Mouse (Mus musculus): Measurements from ENCODE around the gene Sh3gl1. TPM values are rescaled to one million over a fixed set of nuclear protein-coding genes. Genes with fewer than 3 reads are reported as not detected.

The Sh3gl1 gene
- total RNA-seq, 4 experiments from 2014 or later = 44.3 to 52.5 (median 49.9) TPM

DNA sequence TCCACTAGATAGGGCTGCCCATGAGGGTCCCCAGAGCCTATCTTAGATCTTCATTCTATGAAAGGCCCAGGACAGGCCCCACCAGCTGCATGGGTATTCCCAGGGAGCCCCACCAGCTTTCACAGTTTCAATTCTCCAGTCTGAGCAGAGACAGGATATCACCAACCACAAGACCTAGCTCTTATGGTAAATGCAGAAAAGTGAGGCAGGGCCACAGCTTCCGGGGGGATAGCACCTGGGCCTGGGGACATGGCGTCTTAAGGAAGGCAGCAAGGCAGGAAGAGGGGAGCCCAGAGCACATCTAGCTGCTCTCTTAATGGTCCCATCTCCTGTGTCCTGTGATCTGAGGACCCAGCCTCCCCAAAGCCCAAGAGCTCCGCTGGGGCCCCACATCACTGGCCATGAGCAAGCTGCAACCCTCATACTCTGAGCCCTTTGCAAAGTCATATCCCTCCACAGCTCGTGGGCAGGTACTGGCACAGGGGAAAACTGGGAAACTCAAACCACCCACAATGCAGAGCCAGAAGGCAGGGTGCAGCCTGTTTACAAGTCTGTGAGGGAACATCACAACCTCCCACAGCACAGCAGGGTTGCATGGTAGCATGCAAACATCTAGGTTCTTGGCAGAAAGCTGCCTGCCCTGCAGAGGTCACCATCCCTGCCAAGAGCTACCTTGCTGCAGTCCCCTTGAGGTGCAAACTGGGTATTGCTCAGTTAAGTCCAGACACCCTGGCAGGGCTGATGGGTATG lies 15.1 kb downstream of the Sh3gl1 start:
- DNase-seq = no peak

DNA sequence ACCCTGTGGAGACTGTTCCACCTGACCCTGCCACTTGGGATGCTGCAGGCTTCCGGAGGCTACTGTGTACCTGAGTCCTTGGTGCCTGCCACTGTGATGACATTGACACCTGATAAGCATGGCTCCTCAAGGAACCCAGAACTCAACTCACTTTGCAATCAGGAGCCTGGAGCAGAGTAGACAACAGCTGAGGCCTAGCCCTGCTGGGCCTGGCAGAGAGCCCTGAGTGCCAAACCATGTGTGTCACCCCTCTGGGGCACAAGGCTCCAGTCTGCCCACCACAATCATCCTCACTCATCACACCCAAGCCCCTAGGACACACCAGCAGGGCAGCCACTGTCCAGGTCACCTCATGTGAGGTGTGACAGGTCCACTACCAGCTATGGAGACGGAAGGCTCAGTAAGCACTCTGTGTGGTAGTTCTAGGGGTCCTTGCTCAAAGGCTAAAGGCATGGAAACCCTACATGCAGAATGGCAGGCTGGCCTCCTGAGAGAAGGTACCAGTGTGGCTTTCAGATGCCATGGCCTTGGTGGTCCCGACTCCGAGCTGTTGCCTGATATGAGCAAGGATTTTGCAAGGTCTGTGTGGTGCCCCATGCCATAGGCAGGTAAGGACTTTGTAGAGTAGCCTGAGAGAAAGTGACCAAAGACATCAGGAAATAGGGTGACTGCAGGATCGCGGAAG lies 15.9 kb downstream of the Sh3gl1 start:
- no peak for DNase-seq

DNA sequence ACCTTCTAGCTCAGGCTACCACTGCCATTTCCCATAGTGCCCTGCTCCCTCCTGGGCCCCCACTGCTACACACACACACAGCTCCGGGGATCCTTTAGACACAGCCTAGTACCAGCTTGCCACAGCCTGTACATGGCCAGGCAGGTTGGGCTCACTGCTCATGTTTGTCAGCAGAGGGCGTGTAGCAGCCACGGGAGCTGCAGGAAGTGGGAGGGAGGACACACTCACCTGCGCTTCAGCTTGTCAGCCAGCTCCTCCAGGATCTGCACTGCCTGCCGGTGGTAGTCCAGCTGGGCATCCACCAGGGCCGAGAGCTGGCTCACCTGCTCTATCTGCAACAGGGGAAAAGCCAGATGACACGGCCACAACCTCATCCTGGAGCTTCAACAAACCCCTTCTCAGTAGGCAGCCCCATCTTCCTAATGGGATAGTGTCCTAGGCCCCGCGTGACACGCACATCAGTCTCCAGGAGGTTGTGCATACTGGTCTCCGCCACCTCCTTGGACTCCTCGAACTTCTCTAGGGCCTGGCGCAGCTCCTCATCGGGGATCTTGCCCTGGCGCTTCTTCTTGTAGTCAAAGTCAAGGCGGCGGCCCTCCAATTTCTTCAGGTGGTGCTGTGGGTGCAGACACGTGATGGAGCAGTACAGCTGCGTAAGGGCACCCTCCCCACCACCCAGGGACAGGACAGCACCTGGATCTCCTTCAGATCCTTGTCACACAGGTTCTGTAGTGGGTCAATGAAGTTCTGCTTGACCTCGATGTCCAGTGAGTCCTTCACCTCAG lies 17.9 kb downstream of the Sh3gl1 start:
- peak; percentile 36 for DNase-seq

DNA sequence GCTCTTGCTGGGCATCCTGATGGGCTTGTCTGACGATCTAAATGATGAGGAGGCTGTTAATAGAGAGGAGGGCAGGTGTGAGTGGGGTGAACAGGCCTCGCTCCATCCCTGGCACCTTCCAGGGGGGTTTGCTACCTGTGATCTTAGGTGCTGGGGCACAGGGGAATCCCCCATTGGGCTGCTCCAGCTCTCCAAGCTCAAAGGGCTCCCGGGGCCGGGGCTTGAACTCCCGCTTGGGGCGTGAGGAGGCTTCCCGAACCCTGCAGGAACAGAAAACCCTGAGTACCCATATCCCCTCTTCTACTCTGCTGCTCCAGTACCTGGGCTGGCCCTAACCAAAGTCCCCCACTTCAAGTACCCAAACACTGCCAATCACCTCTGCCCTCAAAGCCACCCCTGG lies 18.6 kb downstream of the Sh3gl1 start:
- peak; percentile 17 for DNase-seq

DNA sequence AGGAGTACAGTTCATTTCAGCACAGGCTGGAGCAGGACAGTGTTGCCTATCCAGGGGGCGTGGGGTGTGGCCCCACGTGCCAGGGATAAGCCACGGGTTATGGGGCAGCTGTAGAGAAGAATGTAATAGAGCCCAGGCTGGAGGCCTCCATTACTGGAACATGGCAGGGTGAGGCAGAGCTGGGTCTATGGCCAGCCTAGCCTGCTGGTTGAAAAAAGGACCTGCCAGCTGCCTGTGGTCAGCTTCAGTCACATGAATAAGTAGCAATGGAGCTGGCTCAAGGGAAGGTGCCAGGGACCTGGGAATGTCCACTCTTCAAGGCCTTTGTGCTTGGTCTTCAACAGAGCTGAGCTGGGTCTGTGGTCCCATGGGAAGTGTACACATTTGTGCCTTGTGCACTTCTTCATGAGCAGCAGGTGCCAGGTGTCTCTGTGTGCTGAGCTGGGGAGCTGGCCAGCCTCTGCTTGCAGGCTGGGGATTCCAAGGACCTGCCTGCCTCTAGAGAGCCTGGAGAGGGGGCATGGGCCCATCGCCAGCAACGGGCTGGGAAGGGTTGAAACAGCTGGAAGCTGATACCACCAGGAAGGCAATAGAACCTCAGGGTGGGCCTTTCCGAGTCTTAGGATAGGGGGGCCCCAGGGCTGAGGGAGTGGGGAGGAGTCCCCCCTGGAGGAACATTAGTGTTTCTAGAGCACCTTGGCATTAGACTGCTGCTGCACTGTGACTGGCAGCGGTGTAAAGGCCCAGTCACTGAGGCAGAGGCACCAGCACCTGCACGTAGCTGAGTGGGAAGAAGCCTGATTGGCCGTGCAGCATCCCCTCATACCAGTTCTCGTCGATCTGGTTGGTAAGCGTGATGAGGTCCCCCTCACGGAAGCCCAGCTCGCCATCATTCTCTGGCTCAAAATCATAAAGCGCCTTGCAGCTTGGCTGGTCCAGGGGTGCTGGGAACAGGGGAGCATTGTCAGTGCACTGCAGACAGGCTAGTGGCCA lies 19.3 kb downstream of the Sh3gl1 start:
- peak; percentile 18 for DNase-seq

DNA sequence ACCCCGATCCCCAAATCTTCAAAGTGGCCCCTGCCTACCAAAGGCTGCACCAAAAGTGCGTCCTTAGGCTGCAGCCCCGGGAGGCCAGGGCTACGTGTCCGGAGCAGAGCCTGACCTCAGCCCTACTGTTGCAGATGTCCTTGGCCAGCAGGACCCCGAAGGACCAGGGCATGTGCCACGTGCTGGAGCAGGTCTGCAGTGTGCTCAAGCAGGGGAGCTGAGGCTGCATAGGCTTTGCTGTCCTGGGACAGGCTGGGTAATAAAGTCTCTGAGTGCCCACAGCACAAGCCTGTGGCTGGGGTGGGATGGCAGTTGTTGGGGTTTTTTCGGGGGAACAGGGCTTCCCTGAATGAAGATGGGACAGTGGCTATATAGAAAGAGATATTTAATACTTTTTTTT lies 20.1 kb downstream of the Sh3gl1 start:
- DNase-seq = peak; percentile 34

DNA sequence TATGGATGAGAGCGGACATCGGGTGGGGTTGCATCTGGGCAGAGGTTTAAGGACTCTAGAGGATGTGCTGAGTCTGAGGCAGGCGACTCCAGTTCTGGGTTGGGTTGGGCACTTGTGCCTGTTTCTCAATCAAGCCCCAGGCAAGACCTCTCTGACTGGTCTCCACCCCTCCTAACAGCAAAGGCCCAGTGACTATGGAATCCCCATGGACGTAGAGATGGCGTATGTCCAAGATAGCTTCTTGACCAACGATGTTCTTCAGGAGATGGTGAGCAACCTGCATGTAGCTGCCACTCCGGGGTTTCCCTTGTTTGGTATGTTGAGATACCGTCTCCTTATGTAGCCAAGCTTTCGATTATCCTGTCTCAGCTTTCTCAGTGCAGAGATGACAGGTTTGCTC lies 21.1 kb downstream of the Sh3gl1 start:
- peak; percentile 9 for DNase-seq

DNA sequence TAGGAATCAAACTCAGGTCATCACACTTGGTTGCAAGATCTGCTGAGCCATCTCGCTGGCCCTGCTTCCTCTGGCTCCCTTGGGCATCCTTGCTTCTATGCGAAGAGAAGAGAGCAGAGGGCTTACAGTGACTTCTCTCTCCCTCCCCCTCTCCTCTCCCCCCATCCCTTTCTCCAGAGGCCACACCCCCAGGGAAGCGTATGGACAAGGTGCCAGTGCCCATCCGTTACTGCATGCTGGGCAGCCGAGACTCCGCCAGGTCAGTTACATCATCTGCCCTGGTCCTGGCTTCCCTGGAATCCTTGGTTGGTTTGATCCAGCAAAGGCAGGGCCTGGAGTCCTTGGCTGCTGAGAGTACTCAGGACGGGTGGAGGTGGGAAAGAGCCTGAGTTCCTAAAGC lies 25.0 kb downstream of the Sh3gl1 start:
- no peak for DNase-seq

DNA sequence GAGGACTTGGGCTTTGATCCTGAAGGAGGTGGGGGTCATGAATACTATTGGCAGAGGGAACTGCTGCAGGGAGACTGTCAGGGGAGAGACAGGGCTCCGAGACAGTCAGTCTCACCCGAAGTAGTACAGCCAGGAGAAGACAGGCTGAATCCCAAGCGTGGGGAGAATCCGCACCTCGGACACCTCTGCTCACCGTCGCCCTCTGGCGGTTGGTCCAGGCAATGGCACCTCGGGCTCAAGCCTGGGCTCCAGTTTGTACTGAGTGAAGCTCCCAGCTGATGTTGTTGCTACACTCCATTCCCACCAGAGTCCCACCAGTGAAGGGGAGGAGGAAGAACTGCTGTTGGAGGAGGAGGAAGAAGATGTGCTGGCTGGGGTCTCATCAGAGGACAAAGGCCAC lies 25.8 kb downstream of the Sh3gl1 start:
- DNase-seq = peak; percentile 62

DNA sequence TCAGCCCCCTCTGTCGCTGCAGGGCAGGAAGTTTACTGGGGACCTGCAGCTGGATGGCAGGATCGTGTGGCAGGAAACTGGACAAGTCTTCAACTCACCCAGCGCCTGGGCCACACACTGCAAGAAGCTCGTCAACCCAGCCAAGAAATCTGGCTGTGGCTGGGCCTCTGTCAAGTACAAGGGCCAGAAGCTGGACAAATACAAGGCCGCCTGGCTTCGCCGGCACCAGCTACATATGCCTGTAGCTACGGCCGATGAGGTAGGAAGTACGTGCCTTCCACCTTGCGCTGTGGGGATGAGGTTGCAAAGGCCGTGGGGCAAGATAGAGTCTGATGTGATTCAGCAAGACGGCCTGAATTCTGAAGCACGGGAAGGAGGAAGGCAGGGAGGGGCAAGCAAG lies 26.2 kb downstream of the Sh3gl1 start:
- peak; percentile 15 for DNase-seq

DNA sequence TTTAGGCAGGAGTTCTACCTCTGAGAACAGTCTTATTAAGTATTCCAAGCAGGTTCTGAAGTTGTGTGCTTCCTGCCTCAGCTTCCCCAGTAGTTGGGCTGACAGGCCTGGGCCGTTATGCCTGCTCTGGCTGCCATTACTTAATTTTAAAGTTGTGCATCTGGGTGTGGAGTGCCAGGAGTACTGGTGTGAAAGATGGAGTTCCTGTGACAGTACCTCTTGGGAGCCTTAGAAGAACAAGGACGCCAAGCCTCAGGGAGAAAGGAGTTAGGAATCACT lies 26.5 kb downstream of the Sh3gl1 start:
- no peak for DNase-seq

DNA sequence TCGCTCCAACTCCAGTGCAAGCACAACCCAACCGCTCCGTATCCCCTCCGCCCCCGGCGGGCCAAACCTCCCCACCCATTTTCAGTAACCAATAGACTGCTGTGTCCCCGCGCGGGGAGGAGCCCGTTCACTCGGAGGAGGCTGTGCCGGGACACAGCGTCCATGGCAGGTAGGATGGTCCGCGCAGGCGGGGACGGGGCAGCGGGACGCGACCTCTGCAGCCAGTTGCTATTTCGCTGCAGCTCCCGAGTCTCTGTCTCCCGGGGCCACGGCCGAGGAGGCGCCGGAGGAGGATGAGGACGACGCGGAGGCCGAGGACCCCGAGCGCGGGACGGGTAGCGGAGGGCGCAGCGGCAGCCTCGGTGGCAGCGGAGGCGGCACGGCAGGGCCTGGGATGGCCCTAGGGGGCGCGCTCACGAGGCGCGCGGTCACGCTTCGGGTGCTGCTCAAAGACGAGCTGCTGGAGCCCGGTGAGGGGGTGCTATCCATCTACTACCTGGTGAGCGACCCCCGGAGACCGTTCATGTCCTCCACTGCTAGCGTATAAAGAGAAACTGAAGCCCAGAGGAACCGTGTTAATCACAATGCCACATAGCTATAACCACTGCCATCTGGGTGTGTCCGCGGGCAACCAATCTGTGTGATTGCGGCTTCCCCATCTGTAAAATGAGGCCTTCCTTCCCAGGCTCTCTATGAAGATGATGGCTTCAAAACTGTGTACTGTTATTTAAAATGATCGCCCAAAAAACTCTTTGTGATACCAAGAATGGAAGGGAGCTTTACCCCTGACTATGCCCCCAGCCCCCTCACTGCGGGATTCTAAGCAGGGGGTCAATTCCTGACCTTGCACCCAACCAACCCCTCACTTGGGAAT lies 27.1 kb downstream of the Sh3gl1 start:
- DNase-seq = peak; percentile 92

DNA sequence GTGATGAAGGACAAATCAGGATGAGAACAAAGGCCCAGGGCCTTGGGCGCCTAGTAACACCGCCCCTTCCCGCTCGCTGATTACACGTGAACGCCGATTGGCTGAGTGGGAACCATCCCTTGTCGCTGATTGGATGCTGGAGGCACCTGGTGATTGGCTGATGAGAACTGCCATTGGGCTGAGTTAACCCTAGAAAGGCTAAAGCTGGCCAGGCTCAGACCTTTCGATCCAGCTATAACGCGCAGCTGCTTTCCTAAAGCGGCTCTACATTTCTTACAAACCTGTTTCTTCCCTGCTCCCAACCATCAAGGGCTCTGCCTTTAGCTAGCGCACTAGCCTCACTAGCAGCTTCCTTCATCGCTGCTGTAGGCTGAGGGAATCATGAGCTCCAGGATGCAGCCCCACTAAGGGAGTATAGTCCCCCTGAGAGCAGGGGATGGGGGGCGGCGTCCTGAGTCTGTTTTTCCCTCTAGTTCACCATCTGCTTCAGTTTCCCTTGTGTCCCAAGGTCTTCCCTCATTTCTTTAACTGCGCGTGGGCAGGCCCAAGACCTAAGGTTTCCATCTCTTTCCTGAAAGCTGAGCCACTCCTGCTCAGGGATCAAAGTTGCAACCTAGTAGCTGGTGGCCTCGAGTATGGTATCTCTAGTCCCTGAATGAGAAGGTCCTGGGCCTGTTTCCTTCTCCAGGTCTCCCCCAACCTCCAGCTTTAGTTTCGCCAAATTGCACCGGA lies 27.9 kb downstream of the Sh3gl1 start:
- DNase-seq = peak; percentile 96

DNA sequence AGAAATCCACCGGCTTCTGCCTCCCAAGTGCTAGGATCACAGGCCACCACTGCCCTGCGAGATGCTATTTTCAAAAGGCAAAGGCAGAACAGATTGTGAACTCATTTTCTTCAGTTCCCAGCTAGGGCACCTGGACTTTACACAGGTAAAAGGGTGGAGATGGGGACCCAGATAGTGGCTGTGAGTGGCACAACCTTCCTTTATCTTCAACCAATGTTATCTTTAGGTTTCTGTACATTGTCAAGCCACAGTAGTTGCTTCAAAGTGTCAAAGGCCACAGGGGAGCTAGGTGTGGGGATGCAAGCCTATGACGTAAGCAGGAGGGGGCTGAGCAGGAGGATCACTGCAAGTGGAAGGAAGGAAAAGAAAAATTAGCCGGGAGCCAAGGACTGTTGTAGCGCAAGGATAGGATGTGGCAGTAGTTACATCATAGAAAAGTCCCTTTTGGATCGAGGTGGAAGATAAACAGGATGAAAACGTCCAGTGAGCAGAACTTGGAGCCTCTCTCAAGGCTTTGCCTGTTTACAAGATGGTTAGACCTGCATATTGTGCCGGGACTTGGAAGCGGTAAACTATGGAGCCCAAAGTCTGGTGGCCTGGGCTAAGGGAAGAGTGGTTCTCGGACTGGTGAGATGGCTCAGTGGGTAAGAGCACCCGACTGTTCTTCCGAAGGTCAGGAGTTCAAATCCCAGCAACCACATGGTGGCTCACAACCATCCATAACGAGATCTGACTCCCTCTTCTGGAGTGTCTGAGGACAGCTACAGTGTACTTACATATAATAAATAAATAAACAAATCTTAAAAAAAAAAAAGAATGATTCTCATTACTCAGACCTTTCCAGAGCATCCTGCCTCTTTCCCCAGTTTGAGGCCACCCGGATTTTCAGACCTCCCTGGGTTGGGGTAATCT lies 28.7 kb downstream of the Sh3gl1 start:
- DNase-seq = peak; percentile 9

DNA sequence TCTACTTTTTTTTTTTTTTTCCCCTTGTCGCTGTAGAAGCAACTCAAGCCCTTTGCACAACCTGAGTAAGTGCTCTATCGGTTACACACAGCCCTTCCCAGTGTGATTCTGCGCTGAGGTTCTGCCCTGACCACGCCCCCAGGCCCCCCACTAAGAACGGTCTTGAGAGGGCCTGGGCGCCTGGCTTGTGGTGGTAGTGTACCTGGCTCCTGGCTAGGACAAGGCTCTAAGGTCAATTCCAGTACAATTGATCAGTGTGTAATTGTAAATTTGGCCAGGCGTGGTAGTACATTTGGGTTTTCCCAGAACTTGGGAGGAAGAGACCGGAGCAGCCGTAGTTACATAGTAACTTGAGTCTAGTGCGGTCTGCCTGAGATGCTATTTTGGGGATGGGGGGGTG lies 29.5 kb downstream of the Sh3gl1 start:
- DNase-seq = no peak

DNA sequence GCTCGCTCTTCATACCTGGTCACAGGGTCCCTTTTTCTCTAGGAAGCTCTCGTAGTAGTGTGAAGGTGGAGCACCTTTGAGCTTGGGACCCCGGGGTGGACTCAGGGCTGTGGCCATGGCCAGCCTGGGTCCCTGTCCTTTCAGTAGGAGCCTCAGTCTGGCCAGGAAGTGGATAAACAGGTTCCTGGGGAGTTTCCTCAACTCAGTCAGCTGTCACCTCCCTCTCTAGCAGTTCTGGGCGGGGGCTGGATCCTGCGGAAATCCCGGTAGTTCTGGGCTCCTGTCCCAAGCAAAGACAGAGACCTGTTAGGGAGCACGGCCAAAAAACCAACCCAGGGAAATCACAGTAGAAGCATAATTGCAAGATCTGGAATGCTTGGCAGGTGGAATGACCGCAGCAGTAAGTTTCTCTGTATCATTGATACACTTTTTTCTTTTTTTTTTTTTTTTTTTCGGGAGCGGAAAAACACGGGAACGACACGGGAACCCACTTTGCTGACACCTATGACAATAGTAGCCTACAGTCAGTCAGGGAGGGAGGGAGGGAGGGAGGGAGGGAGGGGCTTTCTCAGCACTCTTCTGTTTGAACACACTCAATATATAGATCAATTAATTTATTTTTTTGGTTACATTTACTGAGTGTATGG lies 30.9 kb downstream of the Sh3gl1 start, which contains the start of the genes Stap2 and Mpnd:
Gene Stap2, minus strand, starts transcription at position 170 of the 647 bp plus-strand sequence.
Gene Mpnd, plus strand, starts transcription at position 297 of the 647 bp plus-strand sequence.
- peak; percentile 15 for DNase-seq

DNA sequence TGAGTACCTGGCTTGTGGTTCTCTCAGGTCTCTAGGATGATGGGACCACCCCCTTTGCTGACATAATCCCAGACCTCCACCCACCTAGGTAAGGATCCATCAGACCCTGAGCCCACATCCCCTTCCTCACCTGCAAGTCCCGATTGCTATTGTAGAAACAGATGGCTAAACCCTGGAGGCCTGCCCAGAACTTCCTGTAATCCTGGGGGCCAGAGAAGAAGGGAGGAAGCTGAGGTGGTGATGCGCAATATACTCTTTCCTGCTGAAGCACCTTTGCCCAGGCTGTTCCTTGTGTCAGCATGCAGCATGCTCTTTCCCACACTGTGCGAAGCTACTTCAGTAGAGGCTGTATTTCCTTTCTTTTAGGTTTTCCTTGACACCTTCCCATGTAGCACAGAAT lies 33.4 kb downstream of the Sh3gl1 start:
- no peak for DNase-seq

DNA sequence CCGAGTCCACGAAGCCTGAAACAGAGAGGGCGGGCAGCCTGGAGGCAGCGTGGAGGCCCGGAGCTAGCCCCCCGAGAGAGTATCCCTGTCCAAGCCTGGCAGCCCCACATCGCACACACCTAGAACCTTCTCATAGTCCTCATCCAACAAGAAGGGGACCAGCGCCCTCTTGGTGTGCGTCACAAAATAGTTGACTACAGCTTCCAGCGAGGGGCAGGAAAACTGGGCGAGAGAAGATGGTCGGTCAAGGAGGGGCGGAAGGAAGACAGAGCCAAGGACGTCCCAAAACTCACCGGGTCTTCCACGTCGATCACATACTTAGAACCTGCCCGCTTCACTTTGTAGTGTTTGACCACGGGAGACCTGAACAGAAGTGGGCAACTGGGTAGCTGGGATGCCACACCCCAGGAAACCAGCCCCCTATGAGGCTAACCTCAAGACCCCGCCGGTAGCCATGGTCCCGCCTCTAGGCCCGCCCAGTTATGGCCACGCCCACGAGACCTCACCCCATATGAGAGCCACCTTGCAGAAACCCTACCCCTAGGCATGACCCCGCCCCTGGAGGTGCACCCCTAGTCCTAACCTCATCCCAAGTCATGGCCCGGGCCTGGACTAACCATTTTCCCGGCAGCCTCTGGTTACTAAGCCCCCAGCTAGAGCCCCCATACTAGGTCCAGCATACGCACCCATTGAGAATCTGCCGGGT lies 36.5 kb downstream of the Sh3gl1 start:
- no peak for DNase-seq

All from adrenal gland, adult 8-10 months (tissue).